Mouse (Mus musculus) embryonic facial prominence, embryonic 11.5 days (tissue): ENCODE results near the gene Olfr293. TPM values are rescaled to one million over a fixed set of nuclear protein-coding genes. Genes with fewer than 3 reads are reported as not detected.

Experiments
- ATAC-seq: fragments of 200-750 bp; cut with Nextera tagmentation; replicated peaks from 2 replicates; pipeline ENCODE4 v1.8.0; 2017; ENCODE audit warnings: low read depth; ENCODE audit not compliant: insufficient number of reproducible peaks, low FRiP score, low TSS enrichment
- DNase-seq: peaks from one replicate; pipeline ENCODE4 v3.0.0-alpha.2; 2015; ENCODE audit warnings: low spot score
- H3K27ac ChIP-seq: fragments of 300-500 bp; sonication (generic); replicated peaks from 2 replicates; pipeline ENCODE4 v1.5.1; 2014; ENCODE audit warnings: mild to moderate bottlenecking, low read depth, low read length, control low read depth
- H3K27me3 ChIP-seq: fragments of 300-500 bp; sonication (generic); 2 replicates; pipeline ENCODE4 v1.6.1; 2014; ENCODE audit warnings: mild to moderate bottlenecking, low read length, moderate library complexity, mixed read lengths; ENCODE audit not compliant: control insufficient read depth, insufficient read depth
- H3K36me3 ChIP-seq: fragments of 300-500 bp; sonication (generic); replicated peaks from 2 replicates; pipeline ENCODE4 v1.6.1; 2014; ENCODE audit warnings: low read depth, mild to moderate bottlenecking, low read length, moderate library complexity, mixed read lengths; ENCODE audit not compliant: control insufficient read depth, insufficient read depth
- H3K4me1 ChIP-seq: fragments of 300-500 bp; sonication (generic); 2 replicates; pipeline ENCODE4 v1.6.1; 2014; ENCODE audit warnings: low read length, mixed read lengths; ENCODE audit not compliant: control insufficient read depth, insufficient read depth
- H3K4me2 ChIP-seq: fragments of 300-500 bp; sonication (generic); 2 replicates; pipeline ENCODE4 v1.6.1; 2014; ENCODE audit warnings: low read depth, mild to moderate bottlenecking, control low read depth, low read length, moderate library complexity
- H3K4me3 ChIP-seq: fragments of 300-500 bp; sonication (generic); 2 replicates; pipeline ENCODE4 v1.5.1; 2014; ENCODE audit warnings: low read depth, low read length, control low read depth
- H3K9ac ChIP-seq: fragments of 300-500 bp; sonication (generic); replicated peaks from 2 replicates; pipeline ENCODE4 v1.6.1; 2014; ENCODE audit warnings: mild to moderate bottlenecking, control low read depth, low read length
- H3K9me3 ChIP-seq: fragments of 300-500 bp; sonication (generic); replicated peaks from 2 replicates; pipeline ENCODE4 v1.6.1; 2016; ENCODE audit warnings: mild to moderate bottlenecking, low read length, inconsistent platforms, mixed read lengths; ENCODE audit not compliant: control insufficient read depth
- WGBS: fragments of 180-500 bp; shearing (Covaris S2); extraction: QIAGEN DNeasy Blood & Tissue Kit; methylation state at CpG from one replicate; pipeline ENCODE4 v1.1.7; 2014; 5-methylcytosine and 5-hydroxymethylcytosine counted together
- polyA plus RNA-seq: library from polyadenylated mRNA; unstranded; fragments of >200 nt; fragmentation: Nextera tagmentation; extraction: Ambion mirVana; gene quantifications from 2 replicates; pipeline ENCODE4 v1.2.1, GENCODE M21; 2014

Gene Olfr293
- not detected in 2 replicates for polyA plus RNA-seq

GRCm38 (mm10) chr7:86648761-86649160 lies at the start of gene Olfr293:
TSS of gene Olfr293 (plus strand) at chr7:86649061.
- H3K4me3 ChIP-seq: no peak within 1 kb of the TSS
- H3K9ac ChIP-seq: no peak within 1 kb of the TSS
- no peaks in the 10 kb centered on the region for H3K27me3 ChIP-seq
- no peaks in the 10 kb centered on the region for H3K9me3 ChIP-seq
- H3K4me2 ChIP-seq: no peak within 1 kb of the TSS
- H3K27ac ChIP-seq: no peak within 1 kb of the TSS
- H3K36me3 ChIP-seq: no peaks in the 10 kb centered on the region
- DNase-seq (no peak), ATAC-seq (no peak)
- 91% methylated on average over 4 of the region's 4 CpGs for WGBS
- H3K4me1 ChIP-seq: no peaks in the 10 kb centered on the region

- H3K9me3 ChIP-seq: no peaks in the 10 kb centered on the region
These were observed 32.3 kb upstream of the Olfr293 start, which contains the start of gene Olfr294 for GRCm38 (mm10) chr7:86616543-86616942. TSS of gene Olfr294 (minus strand) at chr7:86616643.

GRCm38 (mm10) chr7:86688030-86688429 lies 39.2 kb downstream of the Olfr293 start, which contains the start of gene Olfr292:
TSS of gene Olfr292 (plus strand) at chr7:86688330.
- no peak within 1 kb of the TSS for H3K9ac ChIP-seq
- no peaks in the 10 kb centered on the region for H3K36me3 ChIP-seq
- no peak within 1 kb of the TSS for H3K4me3 ChIP-seq
- no peak within 1 kb of the TSS for H3K4me2 ChIP-seq
- H3K27me3 ChIP-seq: no peaks in the 10 kb centered on the region
- no peak for ATAC-seq
- no peak within 1 kb of the TSS for H3K27ac ChIP-seq
- no peaks in the 10 kb centered on the region for H3K4me1 ChIP-seq
- no peak for DNase-seq
- H3K9me3 ChIP-seq: no peaks in the 10 kb centered on the region

More at GRCm38 (mm10) chr7:86616543-86616942, 32.3 kb upstream of the Olfr293 start, which contains the start of gene Olfr294:
- Histone ChIP-seq H3K27me3 (no peaks in the 10 kb centered on the region), H3K4me1 (no peaks in the 10 kb centered on the region), H3K4me3 (no peak within 1 kb of the TSS), H3K4me2 (no peak within 1 kb of the TSS), H3K9ac (no peak within 1 kb of the TSS), H3K36me3 (no peaks in the 10 kb centered on the region), H3K27ac (no peak within 1 kb of the TSS)
- 77% methylated on average over 2 of the region's 2 CpGs for WGBS
- ATAC-seq (no peak), DNase-seq (no peak)

Other genes starting within 250 kb of the Olfr293 start
- not detected in 2 replicates for gene Olfr301, start 245.2 kb upstream of the Olfr293 start, polyA plus RNA-seq
- not detected in 2 replicates for gene Olfr299, start 189.1 kb upstream of the Olfr293 start, polyA plus RNA-seq
- not detected in 2 replicates for gene Olfr298, start 156.6 kb upstream of the Olfr293 start, polyA plus RNA-seq
- gene Olfr297, start 129.1 kb upstream of the Olfr293 start, polyA plus RNA-seq: not detected in 2 replicates
- gene Olfr295, start 65.2 kb upstream of the Olfr293 start, polyA plus RNA-seq: not detected in 2 replicates
- gene Olfr294, start 32.4 kb upstream of the Olfr293 start, polyA plus RNA-seq: not detected in 2 replicates
- gene Olfr292, start 39.3 kb downstream of the Olfr293 start, polyA plus RNA-seq: not detected in 2 replicates
- 0.24 and 0.63 TPM in 2 replicates for gene Folh1, start 126.9 kb downstream of the Olfr293 start, polyA plus RNA-seq
- not detected in 2 replicates for gene Vmn2r77, start 146.0 kb downstream of the Olfr293 start, polyA plus RNA-seq